Mouse (Mus musculus) testis, adult 2 months (tissue): ENCODE measurements around the gene Cep112.

Experiments used
- CTCF ChIP-seq: fragments of 200-500 bp; IDR thresholded peaks from 2 replicates; pipeline ENCODE4 v1.5.1; 2012; ENCODE audit warnings: low read depth, mild to moderate bottlenecking, inconsistent platforms, low read length, moderate library complexity; ENCODE audit not compliant: control insufficient read depth, insufficient read depth, insufficient replicate concordance
- POLR2A ChIP-seq: fragments of 200-500 bp; IDR thresholded peaks from 2 replicates; pipeline ENCODE4 v1.6.1; 2012; ENCODE audit warnings: low read depth, mild to moderate bottlenecking, inconsistent platforms, low read length, moderate library complexity; ENCODE audit not compliant: control insufficient read depth

DNA sequence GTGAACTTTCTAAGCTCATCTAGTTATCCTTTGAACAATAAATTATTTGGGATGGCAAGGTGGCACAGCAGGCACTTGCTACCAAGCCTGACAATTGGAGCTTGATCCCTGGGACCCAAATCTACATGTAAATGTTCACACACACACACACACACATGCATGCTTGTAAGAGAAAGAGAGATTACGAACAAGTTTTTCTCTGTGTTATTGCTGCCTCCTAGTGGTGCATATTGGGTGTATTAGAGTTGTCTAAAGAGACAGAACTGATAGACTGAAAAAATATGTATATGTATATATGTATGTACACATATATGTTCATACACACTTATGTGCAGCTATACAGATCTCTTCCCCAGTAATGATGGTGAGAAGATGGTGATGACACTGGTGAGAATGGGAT lies 6.5 kb upstream of the Cep112 start:
- TF ChIP-seq POLR2A (no peak), CTCF (no peak)
